Mouse (Mus musculus) stomach, embryonic 15.5 days (tissue): ENCODE measurements around the gene Gabarapl1. TPM values are rescaled to one million over a fixed set of nuclear protein-coding genes. Genes with fewer than 3 reads are reported as not detected.
"Not testable (repeated sequence)": the region's sequence is repeated elsewhere in the genome, so short reads cannot be mapped to it uniquely, and the experiment has no call there.

ENCODE experiments used
- ATAC-seq: fragments of 200-750 bp; cut with Nextera tagmentation; 2 replicates; pipeline ENCODE4 v1.8.0; 2017; ENCODE audit warnings: low read depth, moderate number of reproducible peaks, moderate TSS enrichment; ENCODE audit not compliant: insufficient read depth, low FRiP score
- H3K27ac ChIP-seq: fragments of 300-500 bp; sonication (generic); 2 replicates; pipeline ENCODE4 v1.5.1; 2015; ENCODE audit warnings: mild to moderate bottlenecking, inconsistent platforms
- H3K27me3 ChIP-seq: fragments of 300-500 bp; sonication (generic); replicated peaks from 2 replicates; pipeline ENCODE4 v1.6.1; 2015; ENCODE audit warnings: inconsistent platforms
- H3K36me3 ChIP-seq: fragments of 300-500 bp; sonication (generic); 2 replicates; pipeline ENCODE4 v1.6.1; 2015; ENCODE audit warnings: inconsistent platforms
- H3K4me1 ChIP-seq: fragments of 300-500 bp; sonication (generic); 2 replicates; pipeline ENCODE4 v1.6.1; 2015; ENCODE audit warnings: inconsistent platforms
- H3K4me2 ChIP-seq: fragments of 300-500 bp; sonication (generic); 2 replicates; pipeline ENCODE4 v1.6.1; 2015; ENCODE audit warnings: mild to moderate bottlenecking, inconsistent platforms
- H3K4me3 ChIP-seq: fragments of 300-500 bp; sonication (generic); replicated peaks from 2 replicates; pipeline ENCODE4 v1.5.1; 2015; ENCODE audit warnings: inconsistent platforms
- H3K9ac ChIP-seq: fragments of 300-500 bp; sonication (generic); 2 replicates; pipeline ENCODE4 v1.6.1; 2015; ENCODE audit warnings: inconsistent platforms
- H3K9me3 ChIP-seq: fragments of 300-500 bp; sonication (generic); 2 replicates; pipeline ENCODE4 v1.6.1; 2016; ENCODE audit warnings: inconsistent platforms
- WGBS: fragments of 180-500 bp; shearing (Covaris S2); methylation state at CpG from one replicate; pipeline ENCODE4 v1.1.7; 2015; 5-methylcytosine and 5-hydroxymethylcytosine counted together
- polyA plus RNA-seq: library from polyadenylated mRNA; unstranded; fragments of >200 nt; fragmentation: Nextera tagmentation; extraction: Ambion mirVana; gene quantifications from 2 replicates; pipeline ENCODE4 v1.2.1, GENCODE M21; 2015

Gene Gabarapl1
- polyA plus RNA-seq: 40.2 and 42.1 TPM in 2 replicates

DNA sequence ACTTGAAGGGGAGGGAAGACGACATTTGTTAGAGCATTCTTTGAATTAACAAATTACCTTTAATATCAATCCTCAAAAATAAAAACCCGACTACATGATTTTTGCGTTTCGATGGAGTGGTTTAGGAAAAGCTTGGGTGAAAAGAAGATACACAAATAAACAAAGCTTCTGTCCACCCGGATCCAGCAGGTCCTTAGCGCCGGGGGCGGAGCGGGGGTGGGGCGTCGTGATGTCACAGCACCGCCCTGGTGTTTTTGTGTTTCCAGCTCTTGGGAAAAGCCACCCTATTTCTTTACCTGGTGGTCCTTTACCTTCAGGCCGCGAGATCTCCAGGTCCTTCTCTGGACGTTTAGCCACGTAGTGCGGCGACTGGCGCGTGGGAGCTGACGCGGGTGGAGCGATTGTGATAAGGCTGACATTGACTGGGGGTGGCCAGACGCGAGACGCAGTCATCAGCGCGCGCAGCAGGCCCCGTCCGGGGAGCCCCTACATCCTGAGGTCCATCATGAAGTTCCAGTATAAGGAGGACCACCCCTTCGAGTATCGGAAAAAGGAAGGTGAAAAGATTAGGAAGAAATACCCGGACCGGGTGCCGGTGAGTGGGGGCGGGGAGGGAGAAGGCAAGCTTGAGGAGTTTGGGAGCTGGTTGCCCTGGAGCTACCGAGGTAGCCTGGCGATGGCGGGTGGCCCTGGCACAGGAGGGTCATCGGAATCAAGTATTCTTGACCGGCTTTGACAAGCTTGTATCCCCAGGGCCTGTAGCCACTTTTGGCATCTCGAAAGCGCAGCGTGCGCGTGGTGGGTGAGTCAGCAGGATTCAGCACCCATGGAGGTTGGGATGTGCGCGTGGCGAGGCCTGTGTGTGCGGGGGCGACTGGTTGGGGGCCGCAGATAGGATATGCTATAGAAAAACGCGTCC, at the start of gene Gabarapl1:
Gabarapl1 (plus strand) TSS at position 219 of the 919 bp plus-strand sequence.
- Histone ChIP-seq H3K4me2 (peak within 1 kb of the TSS; percentile 93), H3K27me3 (no peaks in the 10 kb centered on the region), H3K4me1 (peaks cover 13% of the 10 kb centered on the region), H3K27ac (peak within 1 kb of the TSS; percentile 31), H3K36me3 (peaks cover 2% of the 10 kb centered on the region; the same call in 1 of the 2 replicates), H3K9ac (peak within 1 kb of the TSS; percentile 61), H3K4me3 (peak within 1 kb of the TSS; percentile 62), H3K9me3 (no peaks in the 10 kb centered on the region)
- WGBS: under 1% methylated on average over 55 of the region's 55 CpGs
- ATAC-seq: peak; percentile 86

DNA sequence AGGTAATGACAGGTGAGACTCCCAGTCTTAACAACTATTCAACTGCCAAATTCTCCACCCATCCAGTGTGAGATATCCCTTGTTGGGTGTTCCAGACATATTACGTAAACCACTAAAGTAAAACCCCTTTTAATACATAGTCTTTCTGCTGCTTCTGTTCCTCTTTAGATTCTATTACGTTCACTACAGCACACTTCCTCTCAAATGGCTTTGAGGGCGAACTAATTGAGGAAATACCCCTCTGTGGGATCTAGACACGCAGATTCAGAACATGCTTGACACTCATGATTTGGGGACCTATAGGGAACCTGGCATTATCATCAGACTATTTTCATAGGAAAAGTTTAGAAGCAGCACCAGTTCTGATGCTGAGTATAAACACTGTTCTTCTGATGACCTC, 38.0 kb upstream of the Gabarapl1 start:
- H3K36me3 ChIP-seq: no peaks in the 10 kb centered on the region
- WGBS: 77% methylated on average over 4 of the region's 4 CpGs
- H3K9me3 ChIP-seq: no peaks in the 10 kb centered on the region
- H3K9ac ChIP-seq: no peak overlapping the region
- H3K27me3 ChIP-seq: no peaks in the 10 kb centered on the region
- no peak overlapping the region for H3K27ac ChIP-seq
- ATAC-seq: no peak
- H3K4me3 ChIP-seq: no peak overlapping the region
- no peak overlapping the region for H3K4me2 ChIP-seq
- H3K4me1 ChIP-seq: no peaks in the 10 kb centered on the region

GRCm38 (mm10) chr6:129497345-129498218, 35.4 kb upstream of the Gabarapl1 start:
- Histone ChIP-seq H3K27ac (no peak overlapping the region), H3K4me1 (no peaks in the 10 kb centered on the region), H3K36me3 (no peaks in the 10 kb centered on the region), H3K9me3 (no peaks in the 10 kb centered on the region), H3K9ac (no peak overlapping the region), H3K27me3 (no peaks in the 10 kb centered on the region), H3K4me2 (no peak overlapping the region), H3K4me3 (no peak overlapping the region)
- no peak for ATAC-seq
- 65% methylated on average over 3 of the region's 3 CpGs for WGBS

DNA sequence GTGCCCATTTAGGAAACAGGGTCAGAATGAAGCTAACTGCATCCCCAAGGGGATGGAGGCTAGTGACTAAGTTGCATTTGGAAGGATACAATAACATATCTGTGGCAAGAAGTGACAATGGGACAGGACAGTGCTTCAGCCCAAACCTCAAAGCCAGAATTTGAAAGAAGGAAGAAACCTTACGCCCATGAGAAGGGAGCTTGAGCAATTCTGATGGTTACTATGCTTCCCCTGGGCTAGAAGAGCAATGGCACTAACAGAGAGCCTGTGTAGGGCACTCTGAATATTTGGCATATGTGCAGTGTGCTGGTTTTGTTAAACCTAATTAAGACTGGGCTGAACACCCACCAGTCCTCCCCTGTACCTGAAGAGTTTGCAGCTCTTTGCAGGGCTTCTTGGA, 33.4 kb upstream of the Gabarapl1 start:
- not testable (repeated sequence) for H3K36me3 ChIP-seq
- 84% methylated on average over 1 of the region's 1 CpGs for WGBS

GRCm38 (mm10) chr6:129503471-129503870, 29.5 kb upstream of the Gabarapl1 start:
- Histone ChIP-seq H3K36me3 (no peaks in the 10 kb centered on the region), H3K9ac (no peak overlapping the region), H3K4me2 (no peak overlapping the region), H3K4me3 (no peak overlapping the region), H3K4me1 (no peaks in the 10 kb centered on the region), H3K9me3 (no peaks in the 10 kb centered on the region), H3K27ac (no peak overlapping the region), H3K27me3 (no peaks in the 10 kb centered on the region)
- WGBS: 91% methylated on average over 2 of the region's 2 CpGs
- no peak for ATAC-seq

More for the DNA sequence above, 33.4 kb upstream of the Gabarapl1 start:
- not testable (repeated sequence) for H3K27me3 ChIP-seq, ATAC-seq, H3K9ac ChIP-seq, H3K4me3 ChIP-seq, H3K4me2 ChIP-seq, H3K9me3 ChIP-seq, H3K4me1 ChIP-seq, H3K27ac ChIP-seq

- no peaks in the 10 kb centered on the region for H3K4me1 ChIP-seq
- no peaks in the 10 kb centered on the region for H3K27me3 ChIP-seq
- 74% methylated on average over 9 of the region's 9 CpGs for WGBS
- H3K4me2 ChIP-seq: no peak within 1 kb of the TSS
- no peaks in the 10 kb centered on the region for H3K9me3 ChIP-seq
- ATAC-seq: no peak
- no peak within 1 kb of the TSS for H3K4me3 ChIP-seq
- H3K36me3 ChIP-seq: no peaks in the 10 kb centered on the region
- no peak within 1 kb of the TSS for H3K27ac ChIP-seq
- no peak within 1 kb of the TSS for H3K9ac ChIP-seq
Observed at GRCm38 (mm10) chr6:129507024-129507423, 25.9 kb upstream of the Gabarapl1 start, which contains the start of gene Olr1. Gene Olr1 (minus strand): TSS chr6:129507165.

GRCm38 (mm10) chr6:129510120-129510911, 22.6 kb upstream of the Gabarapl1 start:
- WGBS: 63% methylated on average over 6 of the region's 6 CpGs
- Histone ChIP-seq H3K4me3 (no peak overlapping the region), H3K9me3 (no peaks in the 10 kb centered on the region), H3K27ac (no peak overlapping the region), H3K27me3 (no peaks in the 10 kb centered on the region), H3K4me1 (peaks cover 14% of the 10 kb centered on the region), H3K4me2 (no peak overlapping the region), H3K36me3 (no peaks in the 10 kb centered on the region), H3K9ac (no peak overlapping the region)
- no peak for ATAC-seq

DNA sequence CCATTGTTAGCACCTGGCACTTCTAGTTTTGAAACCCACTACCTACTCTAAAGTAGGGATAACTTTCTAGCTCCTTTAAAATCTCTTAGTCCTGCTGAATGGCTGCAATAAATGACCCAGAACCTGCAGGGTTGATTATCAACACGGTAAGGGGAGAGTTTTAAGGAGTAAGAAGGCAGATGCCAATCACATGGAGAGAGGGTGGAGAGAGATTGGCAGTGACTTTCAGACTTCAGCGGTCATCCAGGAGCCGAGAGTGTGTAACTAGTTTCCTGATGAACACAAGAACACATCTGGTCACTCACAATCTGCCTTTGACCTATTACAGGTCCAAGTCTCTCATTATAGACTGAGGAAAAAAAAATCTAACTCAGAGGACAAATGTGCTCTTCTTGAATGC, 20.6 kb upstream of the Gabarapl1 start, which contains the start of gene Tmem52b:
Tmem52b (plus strand) TSS at position 189 of the 400 bp plus-strand sequence.
- WGBS: 48% methylated on average over 3 of the region's 3 CpGs
- H3K4me3 ChIP-seq: no peak within 1 kb of the TSS
- H3K9ac ChIP-seq: no peak within 1 kb of the TSS
- H3K27ac ChIP-seq: peak within 1 kb of the TSS; percentile 78
- peak within 1 kb of the TSS; percentile 17; the same call in 1 of the 2 replicates for H3K4me2 ChIP-seq
- no peaks in the 10 kb centered on the region for H3K36me3 ChIP-seq
- peaks cover 14% of the 10 kb centered on the region for H3K4me1 ChIP-seq
- H3K27me3 ChIP-seq: no peaks in the 10 kb centered on the region
- H3K9me3 ChIP-seq: no peaks in the 10 kb centered on the region
- no peak for ATAC-seq

DNA sequence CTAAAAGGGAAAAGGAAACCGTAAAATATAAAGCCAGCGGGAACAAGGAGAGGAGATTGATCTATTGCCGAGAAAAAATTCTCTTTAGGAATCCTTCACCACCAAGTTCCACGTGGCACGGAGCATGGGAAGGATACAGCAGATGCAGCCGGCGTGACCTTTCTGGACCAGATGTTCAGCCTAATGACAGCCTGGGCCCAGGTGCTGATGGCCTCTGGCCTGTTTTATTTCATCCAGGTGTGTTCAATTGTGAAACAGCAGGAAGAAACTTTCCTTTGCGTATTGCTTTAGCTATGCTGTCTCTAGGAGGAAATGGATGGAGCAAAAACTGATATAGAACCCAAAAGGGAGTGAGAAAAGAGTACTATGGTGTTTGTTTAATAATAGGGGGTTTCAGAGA, 20.1 kb upstream of the Gabarapl1 start:
- peak overlapping the region; percentile 17; the same call in 1 of the 2 replicates for H3K4me2 ChIP-seq
- H3K27ac ChIP-seq: peak overlapping the region; percentile 78

GRCm38 (mm10) chr6:129513409-129513808, 19.6 kb upstream of the Gabarapl1 start:
- Histone ChIP-seq H3K9me3 (no peaks in the 10 kb centered on the region), H3K27me3 (no peaks in the 10 kb centered on the region), H3K9ac (no peak overlapping the region), H3K4me3 (no peak overlapping the region), H3K4me1 (peaks cover 14% of the 10 kb centered on the region), H3K36me3 (no peaks in the 10 kb centered on the region), H3K4me2 (no peak overlapping the region), H3K27ac (peak overlapping the region; percentile 49; the same call in 1 of the 2 replicates)
- peak; percentile 85; the same call in 1 of the 2 replicates for ATAC-seq
- 18% methylated on average over 1 of the region's 1 CpGs for WGBS

More for the DNA sequence above, 20.1 kb upstream of the Gabarapl1 start:
- ATAC-seq: peak; percentile 48; the same call in 1 of the 2 replicates
- WGBS: 37% methylated on average over 8 of the region's 8 CpGs
- H3K27me3 ChIP-seq: no peaks in the 10 kb centered on the region
- no peak overlapping the region for H3K9ac ChIP-seq
- H3K4me3 ChIP-seq: no peak overlapping the region
- no peaks in the 10 kb centered on the region for H3K9me3 ChIP-seq
- peaks cover 14% of the 10 kb centered on the region for H3K4me1 ChIP-seq
- H3K36me3 ChIP-seq: no peaks in the 10 kb centered on the region

DNA sequence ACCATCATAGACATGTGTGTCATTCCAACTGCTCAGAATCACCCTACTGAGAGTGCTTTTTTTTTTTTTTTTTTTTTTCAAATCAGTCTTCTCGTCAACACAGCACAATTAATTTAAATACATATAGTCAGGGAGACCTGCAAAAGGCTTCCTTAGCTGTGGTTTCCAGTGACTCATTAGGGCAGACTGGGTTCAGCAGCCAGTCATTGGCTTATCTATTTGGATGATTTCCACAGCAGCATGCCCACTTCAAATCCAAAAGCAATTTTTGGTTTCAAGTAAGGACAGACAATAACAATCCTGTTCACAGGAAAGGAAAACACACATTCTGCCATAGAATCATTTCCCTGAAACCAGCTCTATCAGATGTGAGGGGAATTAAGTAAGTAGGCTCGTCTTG, 18.6 kb upstream of the Gabarapl1 start:
- ATAC-seq: no peak
- Histone ChIP-seq H3K4me3 (no peak overlapping the region), H3K27ac (no peak overlapping the region), H3K4me1 (peaks cover 14% of the 10 kb centered on the region), H3K27me3 (no peaks in the 10 kb centered on the region), H3K36me3 (no peaks in the 10 kb centered on the region), H3K4me2 (no peak overlapping the region), H3K9ac (no peak overlapping the region), H3K9me3 (no peaks in the 10 kb centered on the region)
- WGBS: 62% methylated on average over 2 of the region's 2 CpGs
